Mouse (Mus musculus) CH12.LX (cell line): ENCODE measurements around the gene Serpina9. TPM values are rescaled to one million over a fixed set of nuclear protein-coding genes. Genes with fewer than 3 reads are reported as not detected.
A peak's percentile ranks its signal among the peaks of the same experiment; 100 is the strongest.

Experiments used
- DNase-seq: peaks from one replicate; pipeline ENCODE4 v3.0.0-alpha.2; 2013; ENCODE audit errors: extremely low read depth
- H3K27ac ChIP-seq: 2 replicates; pipeline ENCODE4 v1.5.1; 2012; ENCODE audit warnings: low read depth, mild to moderate bottlenecking, control low read depth, moderate library complexity; ENCODE audit not compliant: insufficient read depth
- H3K27me3 ChIP-seq: replicated peaks from 2 replicates; pipeline ENCODE3; 2012; ENCODE audit warnings: inconsistent platforms
- H3K36me3 ChIP-seq, 2 experiments: replicated peaks in 1 of 2; 2 replicates each; pipeline versions ENCODE3 to v1.6.1; 2012; ENCODE audit warnings: inconsistent platforms in 1 of 2, low read length in 1 of 2, mild to moderate bottlenecking in 1 of 2, mixed read lengths in 1 of 2, moderate library complexity in 1 of 2; ENCODE audit not compliant: control insufficient read depth in 1 of 2, insufficient read depth in 1 of 2
- H3K4me1 ChIP-seq, 2 experiments: 2 replicates each; pipeline ENCODE4 v1.6.1; 2012; ENCODE audit warnings: inconsistent platforms in 1 of 2, moderate library complexity in 1 of 2; ENCODE audit not compliant: insufficient read depth in 2 of 2, control insufficient read depth in 1 of 2
- H3K4me2 ChIP-seq: 2 replicates; pipeline ENCODE4 v1.6.1; 2012; ENCODE audit warnings: low read depth, mild to moderate bottlenecking, control low read depth; ENCODE audit not compliant: poor library complexity, insufficient read depth, severe bottlenecking
- H3K4me3 ChIP-seq, 3 experiments: fragments of 150-350 bp in 1 of 3; sonication (generic) in 1 of 3; replicated peaks in 1 of 3; 2 replicates each; pipeline versions ENCODE3 to v1.5.1; 2011 to 2012; ENCODE audit warnings: low read depth in 2 of 3, low read length in 2 of 3, mild to moderate bottlenecking in 2 of 3, moderate library complexity in 2 of 3, control low read depth in 1 of 3, improper control_type of control experiment in 1 of 3, inconsistent platforms in 1 of 3, mixed read lengths in 1 of 3; ENCODE audit not compliant: poor library complexity in 1 of 3
- H3K79me2 ChIP-seq: replicated peaks from 2 replicates; pipeline ENCODE4 v1.6.1; 2012; ENCODE audit warnings: mild to moderate bottlenecking, moderate library complexity; ENCODE audit not compliant: control insufficient read depth, poor library complexity, insufficient read depth, severe bottlenecking; ENCODE audit errors: extremely low read depth
- H3K9ac ChIP-seq: 2 replicates; pipeline ENCODE4 v1.6.1; 2012; ENCODE audit warnings: low read depth, mild to moderate bottlenecking, control low read depth, moderate library complexity; ENCODE audit not compliant: insufficient read depth
- H3K9me3 ChIP-seq: replicated peaks from 2 replicates; pipeline ENCODE3; 2012; ENCODE audit warnings: low read length, inconsistent platforms, mixed read lengths
- CHD2 ChIP-seq: IDR thresholded peaks from 2 replicates; pipeline ENCODE4 v1.6.1; 2011; ENCODE audit warnings: low read length, improper control_type of control experiment
- CTCF ChIP-seq, 2 experiments: IDR thresholded peaks in 1 of 2; conservative IDR thresholded peaks in 1 of 2; 2 replicates each; pipeline ENCODE4 v1.5.1; 2011 to 2012; ENCODE audit warnings: low read depth in 2 of 2, low read length in 2 of 2, improper control_type of control experiment in 1 of 2, inconsistent platforms in 1 of 2, mild to moderate bottlenecking in 1 of 2, moderate library complexity in 1 of 2
- E2F4 ChIP-seq: IDR thresholded peaks from 2 replicates; pipeline ENCODE4 v1.6.1; 2011; ENCODE audit warnings: low read depth, low read length, improper control_type of control experiment; ENCODE audit not compliant: insufficient replicate concordance
- EP300 ChIP-seq: IDR thresholded peaks from 2 replicates; pipeline ENCODE4 v1.6.1; 2011; ENCODE audit warnings: low read length, improper control_type of control experiment
- ETS1 ChIP-seq: conservative IDR thresholded peaks from 2 replicates; pipeline ENCODE4 v1.6.1; 2012; ENCODE audit warnings: low read depth, mild to moderate bottlenecking, inconsistent platforms, low read length, improper control_type of control experiment, moderate library complexity
- GABPA ChIP-seq: IDR thresholded peaks from 2 replicates; pipeline ENCODE4 v1.6.1; 2012; ENCODE audit warnings: low read depth, low read length, improper control_type of control experiment, inconsistent platforms; ENCODE audit not compliant: insufficient replicate concordance
- HCFC1 ChIP-seq: IDR thresholded peaks from 2 replicates; pipeline ENCODE4 v1.6.1; 2012; ENCODE audit warnings: low read depth, mild to moderate bottlenecking, inconsistent platforms, low read length, improper control_type of control experiment
- IRF4 ChIP-seq: IDR thresholded peaks from 2 replicates; pipeline ENCODE4 v1.6.1; 2014; ENCODE audit warnings: low read depth, mild to moderate bottlenecking, inconsistent platforms, low read length, improper control_type of control experiment
- JUND ChIP-seq: conservative IDR thresholded peaks from 2 replicates; pipeline ENCODE4 v1.6.1; 2011; ENCODE audit warnings: low read depth, low read length, improper control_type of control experiment
- MAX ChIP-seq: IDR thresholded peaks from 2 replicates; pipeline ENCODE4 v1.6.1; 2011; ENCODE audit warnings: low read length, improper control_type of control experiment
- MAZ ChIP-seq: IDR thresholded peaks from 2 replicates; pipeline ENCODE4 v1.6.1; 2012; ENCODE audit warnings: low read depth, mild to moderate bottlenecking, inconsistent platforms, low read length, improper control_type of control experiment, moderate library complexity
- MXI1 ChIP-seq: IDR thresholded peaks from 2 replicates; pipeline ENCODE4 v1.6.1; 2011; ENCODE audit warnings: mild to moderate bottlenecking, low read depth, low read length, improper control_type of control experiment
- MYC ChIP-seq: IDR thresholded peaks from 2 replicates; pipeline ENCODE4 v1.6.1; 2011; ENCODE audit warnings: low read depth, mild to moderate bottlenecking, improper control_type of control experiment, low read length
- NELFE ChIP-seq: IDR thresholded peaks from 2 replicates; pipeline ENCODE4 v1.6.1; 2011; ENCODE audit warnings: low read depth, low read length, improper control_type of control experiment
- NRF1 ChIP-seq: IDR thresholded peaks from 2 replicates; pipeline ENCODE4 v1.6.1; 2014; ENCODE audit warnings: low read depth, mild to moderate bottlenecking, inconsistent platforms, low read length, improper control_type of control experiment, moderate library complexity
- PAX5 ChIP-seq: IDR thresholded peaks from 2 replicates; pipeline ENCODE4 v1.6.1; 2012; ENCODE audit warnings: low read length, inconsistent platforms, mixed read lengths
- POLR2A ChIP-seq: IDR thresholded peaks from 2 replicates; pipeline ENCODE4 v1.6.1; 2011; ENCODE audit warnings: low read depth, mild to moderate bottlenecking, improper control_type of control experiment, low read length
- RAD21 ChIP-seq: IDR thresholded peaks from 2 replicates; pipeline ENCODE4 v1.6.1; 2011; ENCODE audit warnings: low read depth, mild to moderate bottlenecking, low read length, improper control_type of control experiment, moderate library complexity
- SMC3 ChIP-seq: IDR thresholded peaks from 2 replicates; pipeline ENCODE4 v1.6.1; 2011; ENCODE audit warnings: low read depth, low read length, improper control_type of control experiment
- TBP ChIP-seq: conservative IDR thresholded peaks from 2 replicates; pipeline ENCODE4 v1.6.1; 2011; ENCODE audit warnings: low read depth, low read length, improper control_type of control experiment
- TCF12 ChIP-seq: IDR thresholded peaks from 2 replicates; pipeline ENCODE4 v1.6.1; 2014; ENCODE audit warnings: low read depth, mild to moderate bottlenecking, inconsistent platforms, low read length, improper control_type of control experiment
- ZKSCAN1 ChIP-seq: IDR thresholded peaks from 2 replicates; pipeline ENCODE4 v1.6.1; 2012; ENCODE audit warnings: low read depth, inconsistent platforms, low read length, improper control_type of control experiment, borderline replicate concordance
- ZMIZ1 ChIP-seq: IDR thresholded peaks from 2 replicates; pipeline ENCODE4 v1.6.1; 2012; ENCODE audit warnings: low read depth, mild to moderate bottlenecking, inconsistent platforms, low read length, improper control_type of control experiment
- ZNF384 ChIP-seq: IDR thresholded peaks from 2 replicates; pipeline ENCODE4 v1.6.1; 2012; ENCODE audit warnings: low read depth, low read length, improper control_type of control experiment, inconsistent platforms
- dilution Hi-C: fragments of 300-500 bp; cut with MboI; formaldehyde crosslinking; loops from 2 replicates; pipeline ENCODE4 v1.14.3; 2020; ENCODE audit warnings: low sequenced_read_pairs; ENCODE audit not compliant: extremely low pct_unique_long_range_greater_than_20kb, extremely low pct_ligation_motif_present
- in situ Hi-C: fragments of 300-500 bp; cut with MboI; formaldehyde crosslinking; loops from 3 replicates; pipeline ENCODE4 v1.14.3; 2019; ENCODE audit warnings: low sequenced_read_pairs, low pct_ligation_motif_present, low pct_unique_long_range_greater_than_20kb, mixed read lengths
- polyA plus RNA-seq: library from polyadenylated mRNA; unstranded; fragments of >175 nt; gene quantifications from 2 replicates; pipeline ENCODE4 v1.2.1, GENCODE M21; 2012; ENCODE audit warnings: low read depth; ENCODE audit not compliant: insufficient read length
- total RNA-seq, 2 experiments: library from RNA; depleted of rRNA; stranded (reverse); fragments of 300-350 nt in 1 of 2; fragments of >200 nt in 1 of 2; gene quantifications; 2 replicates each; pipeline ENCODE4 v1.2.3; 2012 to 2014

Serpina9 gene
- total and polyA plus RNA-seq, 3 experiments, result 0.08 to 0.36 (median 0.23) TPM

- TF ChIP-seq CTCF (conservative IDR thresholded peaks at IDR 0.05 in 1 of 2, IDR thresholded peaks at IDR 0.05 in 1 of 2; ENCODE audit: low read depth in 2 of 2, low read length in 2 of 2) (no peak), CHD2 (no peak), ETS1 (0 out of 2 replicates have a peak, but pooled peaks have one; percentile 11), MAX (no peak), HCFC1 (no peak), NRF1 (no peak), EP300 (peak; percentile 64; the same call in 1 of the 2 replicates), RAD21 (no peak), MYC (no peak), IRF4 (peak; percentile 72), POLR2A (no peak), PAX5 (no peak), E2F4 (no peak), ZNF384 (no peak), SMC3 (no peak)
- TF ChIP-seq, all 38 proteins: peak for 3
- H3K27me3 ChIP-seq, result peaks cover 65% of the 10 kb centered on the region
- H3K4me1 ChIP-seq, result peaks cover 3 to 14% of the 10 kb centered on the region in 2 experiments; a peak in 2 of 4 replicates
- no peaks in the 10 kb centered on the region for H3K79me2 ChIP-seq
- H3K9me3 ChIP-seq, result no peaks in the 10 kb centered on the region
- no peak overlapping the region for H3K9ac ChIP-seq
- dilution Hi-C loops (no loop called here), in situ Hi-C loops (loop anchor here (10.0 kb wide), 1 partner anchor 439 kb away; no protein-coding TSS in a partner anchor)
- no peak overlapping the region for H3K27ac ChIP-seq
- H3K4me2 ChIP-seq, result peak overlapping the region; percentile 71
- DNase-seq, result no peak
- H3K36me3 ChIP-seq, result no peaks in the 10 kb centered on the region
- no peak overlapping the region for H3K4me3 ChIP-seq
These were observed 27.7 kb downstream of the Serpina9 start for GRCm38 (mm10) chr12:103985868-103986267.

GRCm38 (mm10) chr12:103984935-103985334, 28.6 kb downstream of the Serpina9 start:
- Histone ChIP-seq H3K4me1 (peaks cover 3 to 14% of the 10 kb centered on the region in 2 experiments; a peak in 2 of 4 replicates), H3K79me2 (no peaks in the 10 kb centered on the region), H3K9me3 (no peaks in the 10 kb centered on the region), H3K9ac (no peak overlapping the region), H3K4me2 (no peak overlapping the region), H3K27me3 (peaks cover 67% of the 10 kb centered on the region), H3K36me3 (no peaks in the 10 kb centered on the region), H3K4me3 (no peak overlapping the region), H3K27ac (no peak overlapping the region)
- peak; percentile 42 for DNase-seq
- TF ChIP-seq ZMIZ1 (no peak), NELFE (no peak), CHD2 (no peak), SMC3 (peak; percentile 53), HCFC1 (no peak), CTCF (conservative IDR thresholded peaks at IDR 0.05 in 1 of 2, IDR thresholded peaks at IDR 0.05 in 1 of 2; ENCODE audit: low read depth in 2 of 2, low read length in 2 of 2) (peak; percentile 63 to 73), GABPA (no peak), ZNF384 (no peak), ETS1 (no peak), TCF12 (no peak), MAZ (no peak), TBP (no peak), ZKSCAN1 (no peak), EP300 (no peak), RAD21 (peak; percentile 70), MXI1 (no peak), JUND (no peak)
- in situ Hi-C loops (loop anchor here (10.0 kb wide), 1 partner anchor 440 kb away; no protein-coding TSS in a partner anchor), dilution Hi-C loops (no loop called here)
